Mouse (Mus musculus) ES-E14 (cell line): ENCODE results near the gene Kpna7.

Experiments used
- CHD2 ChIP-seq: IDR thresholded peaks from 2 replicates; pipeline ENCODE4 v1.6.1; 2014; ENCODE audit warnings: mild to moderate bottlenecking, low read depth, low read length, inconsistent platforms
- HCFC1 ChIP-seq: IDR thresholded peaks from 2 replicates; pipeline ENCODE4 v1.6.1; 2012; ENCODE audit warnings: low read length, inconsistent platforms, borderline replicate concordance; ENCODE audit not compliant: insufficient read depth
- MAFK ChIP-seq: IDR thresholded peaks from 2 replicates; pipeline ENCODE4 v1.6.1; 2014; ENCODE audit warnings: mild to moderate bottlenecking, low read depth, low read length, inconsistent platforms; ENCODE audit not compliant: insufficient read depth
- ZC3H11A ChIP-seq: IDR thresholded peaks from 2 replicates; pipeline ENCODE4 v1.6.1; 2012; ENCODE audit warnings: low read depth, mild to moderate bottlenecking, inconsistent platforms, low read length, borderline replicate concordance

- no peak for TF ChIP-seq MAFK
- no peak for TF ChIP-seq ZC3H11A
- TF ChIP-seq CHD2, result no peak
- no peak for TF ChIP-seq HCFC1
These were observed 146.5 kb downstream of the Kpna7 start for GRCm38 (mm10) chr5:144937304-144937703.
